Mouse (Mus musculus): Measurements from ENCODE around the gene Csnk1e.
A peak's percentile ranks its signal among the peaks of the same experiment; 100 is the strongest.

The Csnk1e gene

DNA sequence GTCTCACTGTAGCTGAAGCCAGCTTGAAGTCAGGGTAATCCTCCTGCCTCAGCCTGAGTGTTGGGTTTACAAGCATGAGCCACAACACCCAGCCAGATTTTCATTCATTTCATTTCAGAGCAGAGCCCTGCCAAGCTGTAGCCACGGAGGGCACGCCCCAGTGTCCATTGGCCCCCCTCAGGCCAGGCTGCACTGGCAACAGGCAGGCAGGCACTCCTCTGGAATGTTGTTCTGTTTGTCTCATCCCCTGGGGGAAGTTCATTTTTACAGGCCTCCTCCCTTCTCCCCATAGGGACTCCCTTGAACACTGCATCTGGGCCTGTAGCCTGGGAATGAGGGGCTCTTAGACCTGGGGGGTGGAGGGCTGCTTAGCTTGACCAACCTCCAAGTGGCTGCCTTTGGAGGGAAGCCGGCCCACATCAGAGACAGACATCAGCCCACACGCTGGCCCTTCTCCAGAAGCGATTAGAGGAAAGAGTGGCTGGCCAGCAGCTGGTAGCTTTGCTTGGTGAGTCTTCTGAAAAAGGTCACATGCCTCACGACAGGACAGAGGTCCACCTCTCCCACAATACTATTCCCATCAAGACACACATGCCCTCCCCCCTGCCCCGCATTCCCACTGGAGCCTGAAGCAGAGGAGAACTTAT is 63.8 kb downstream of the Csnk1e start:
- no peak for DNase-seq

DNA sequence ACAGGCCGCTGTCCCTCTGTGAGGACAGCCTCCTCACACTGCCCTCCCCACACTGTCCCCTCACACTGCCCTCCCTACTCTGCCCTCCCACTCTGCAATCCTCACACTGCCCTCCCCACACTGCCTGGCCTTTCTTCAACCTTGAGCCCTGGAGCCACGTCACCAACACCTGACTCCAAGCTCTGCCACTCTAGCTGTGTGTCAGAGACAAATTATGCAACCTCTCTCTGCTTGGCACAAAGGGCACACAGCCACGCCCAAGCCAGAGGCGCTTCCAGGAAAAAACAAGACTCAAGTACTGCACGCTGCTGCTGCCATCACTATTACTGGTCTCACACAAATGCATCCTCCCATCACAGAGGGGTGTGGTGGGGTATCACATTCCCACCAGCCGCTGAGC is 64.9 kb downstream of the Csnk1e start:
- DNase-seq: no peak

DNA sequence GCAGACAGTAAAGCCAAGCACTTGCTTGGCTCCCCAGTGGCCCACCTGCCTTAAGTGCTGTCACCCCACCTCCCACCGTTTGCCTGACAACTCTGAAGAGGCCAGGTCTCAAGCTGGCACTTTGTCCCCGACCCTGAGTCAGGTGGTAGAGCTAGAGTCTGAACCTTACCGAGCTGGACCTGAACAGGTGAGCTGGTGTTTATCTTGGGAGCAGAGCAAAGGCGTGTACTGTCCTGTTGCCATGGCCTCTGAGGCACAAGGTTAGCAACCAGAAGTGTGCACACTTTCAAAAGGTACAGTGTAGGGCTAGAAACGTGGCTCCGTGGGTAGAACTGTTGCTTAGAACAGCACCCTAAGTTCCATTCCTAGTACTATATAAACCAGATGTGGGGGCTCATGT is 67.2 kb downstream of the Csnk1e start:
- no peak for DNase-seq

DNA sequence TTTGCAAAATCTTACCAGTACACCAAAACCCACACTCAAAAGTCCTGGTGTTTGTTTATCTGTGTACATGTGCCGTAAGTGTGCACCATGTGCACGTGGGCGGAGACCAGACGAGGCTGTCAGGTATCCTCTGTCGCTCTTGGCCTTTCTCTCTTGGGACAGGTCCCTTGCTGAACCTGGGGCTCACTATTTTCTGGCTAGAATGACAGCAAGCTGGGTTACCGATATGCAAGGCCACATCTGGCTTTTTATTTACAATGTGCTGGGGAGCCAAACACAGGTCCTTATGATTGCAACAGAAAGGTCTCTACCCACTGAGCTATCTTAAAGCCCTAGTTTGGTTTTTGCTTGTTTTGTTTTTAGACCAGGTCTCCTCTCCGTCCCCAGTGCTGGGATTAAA is 67.8 kb downstream of the Csnk1e start:
- no peak for DNase-seq

DNA sequence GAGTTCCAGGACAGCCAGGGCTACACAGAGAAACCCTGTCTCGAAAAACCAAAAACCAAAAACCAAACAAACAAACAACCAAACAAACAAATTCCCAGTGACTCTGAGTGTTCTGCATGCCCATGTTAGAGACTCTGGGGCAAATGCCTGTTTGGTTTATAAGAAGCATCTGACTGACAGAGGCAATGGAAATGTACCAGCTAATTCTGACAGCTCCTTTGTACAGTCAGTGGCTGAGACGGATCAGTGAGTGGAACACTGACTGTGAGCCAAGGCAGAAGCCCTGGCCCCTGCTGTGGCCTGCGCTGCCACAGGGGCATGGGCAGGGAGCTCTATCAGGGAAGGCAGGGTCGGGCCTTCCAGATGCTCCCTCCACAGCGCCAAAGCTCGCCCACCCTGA is 68.3 kb downstream of the Csnk1e start:
- no peak for DNase-seq

DNA sequence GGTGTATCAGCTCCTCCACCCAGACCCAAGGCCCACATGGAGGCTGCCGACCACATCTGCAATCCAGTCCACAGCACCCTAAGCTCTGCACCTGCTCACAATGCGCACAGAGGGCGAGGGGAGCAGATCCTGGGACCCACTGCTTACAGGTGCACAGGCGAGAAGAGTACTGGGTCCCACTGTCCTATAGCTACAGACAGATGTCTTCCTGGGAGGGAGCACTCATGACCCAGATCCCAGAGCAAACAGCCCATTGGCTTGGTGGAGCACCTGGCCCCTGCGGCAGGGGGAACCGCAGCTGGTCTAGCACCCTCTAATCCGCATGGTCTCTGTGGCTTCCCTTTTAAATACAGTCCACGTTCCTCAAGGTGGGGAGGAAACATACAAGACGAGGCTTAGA is 73.7 kb downstream of the Csnk1e start:
- no peak for DNase-seq

DNA sequence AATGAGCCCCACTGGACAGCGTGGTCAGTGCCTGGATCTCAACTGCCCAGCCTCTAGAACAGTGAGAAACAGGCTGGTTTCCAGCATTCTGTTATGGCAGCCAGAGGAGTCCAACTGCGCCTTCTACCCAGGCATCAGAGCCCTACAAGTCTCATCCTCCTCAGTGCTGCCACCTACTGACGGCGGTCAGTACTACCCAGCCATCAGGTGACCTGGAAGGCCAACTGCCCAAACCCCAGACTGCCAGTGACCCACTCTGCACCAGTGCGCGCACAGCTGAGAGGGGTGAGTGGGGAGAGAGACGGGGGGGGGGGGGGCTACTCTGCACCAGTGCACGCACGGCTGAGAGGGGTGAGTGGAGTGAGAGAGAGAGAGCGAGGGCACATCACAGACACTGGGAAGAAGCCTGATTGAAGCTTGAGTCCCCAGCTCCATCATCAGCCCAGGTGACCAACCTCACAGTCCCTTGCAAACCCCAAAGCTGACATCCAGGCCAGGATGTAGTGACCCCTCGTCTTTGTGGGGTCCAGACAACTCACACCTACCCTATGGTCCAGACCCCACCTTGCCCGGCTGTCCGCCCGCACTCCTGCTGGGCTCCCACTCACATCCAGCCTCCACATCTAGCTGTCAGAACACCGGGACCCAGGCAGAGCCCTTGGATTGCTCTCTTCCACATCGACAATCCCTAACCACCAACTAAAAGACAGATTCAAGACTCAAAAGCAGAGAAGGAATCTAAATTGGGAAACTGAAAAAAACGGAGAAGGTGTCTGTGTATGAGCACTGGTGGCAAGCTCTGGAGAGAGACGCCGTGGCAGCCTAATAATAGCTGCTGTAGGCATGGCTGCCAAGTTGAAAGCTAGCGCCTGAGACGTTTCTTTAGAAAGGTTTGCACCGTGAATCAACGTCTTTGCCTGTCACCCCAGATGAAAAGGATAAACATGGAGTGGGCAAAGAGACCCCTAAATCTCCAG is 74.6 kb downstream of the Csnk1e start:
- peak; percentile 71 for DNase-seq

DNA sequence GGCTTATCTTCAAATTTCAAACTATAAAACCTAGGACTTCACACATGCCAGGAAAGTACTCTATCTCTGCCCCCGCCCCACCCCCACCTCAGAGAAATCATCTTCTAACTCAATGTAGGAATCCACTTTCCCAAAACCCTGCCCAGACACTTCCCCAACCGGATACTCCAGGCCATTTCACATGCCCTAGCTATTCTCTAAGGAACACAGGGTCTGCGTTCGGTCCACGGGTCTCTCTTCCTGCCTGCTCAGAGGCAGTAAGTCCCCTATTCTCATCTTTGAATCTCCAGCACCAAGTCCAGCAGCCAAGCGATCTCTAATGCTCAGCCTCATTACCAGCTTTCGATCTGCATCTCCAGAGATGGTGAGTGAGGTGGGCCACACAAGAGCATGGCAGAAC is 75.7 kb downstream of the Csnk1e start:
- DNase-seq: no peak

DNA sequence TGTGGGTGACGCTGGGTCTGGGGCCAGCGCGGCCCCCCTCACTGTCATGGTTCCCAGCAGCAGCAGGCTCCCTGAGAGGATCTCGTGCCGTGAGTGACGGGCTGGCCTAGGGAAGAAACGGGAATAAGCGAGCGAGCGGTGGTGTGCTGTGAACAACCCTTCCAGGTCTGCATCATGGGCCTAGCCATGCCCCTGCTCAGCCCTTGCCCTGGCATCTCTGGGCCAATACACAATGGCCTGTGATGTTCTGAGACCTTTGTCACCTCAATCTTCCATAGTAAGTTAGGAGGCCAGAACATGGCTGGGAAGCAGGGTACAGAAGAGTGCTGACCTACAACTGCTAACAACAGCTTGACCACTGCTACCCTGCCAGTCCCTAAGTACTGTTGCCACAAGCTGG is 76.8 kb downstream of the Csnk1e start:
- no peak for DNase-seq

DNA sequence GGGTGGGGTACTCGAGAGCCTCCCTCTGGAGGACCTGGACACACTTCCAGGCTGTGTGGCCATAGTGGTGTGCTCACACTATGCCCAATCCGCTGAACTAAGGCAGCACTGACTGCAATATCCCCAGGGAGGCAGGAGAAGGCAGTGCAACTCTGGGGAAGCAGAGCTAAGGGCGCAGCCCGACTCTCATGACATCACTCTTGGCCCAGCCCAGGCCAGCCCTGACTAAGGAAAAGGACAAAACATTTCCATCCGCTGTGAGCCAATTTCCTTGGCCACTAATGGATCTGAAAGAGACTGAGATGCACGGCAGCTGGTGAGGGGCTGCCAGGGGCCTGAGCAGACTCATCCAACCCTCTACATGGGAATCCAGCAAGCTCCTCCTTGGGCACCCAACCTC is 77.7 kb downstream of the Csnk1e start:
- no peak for DNase-seq

DNA sequence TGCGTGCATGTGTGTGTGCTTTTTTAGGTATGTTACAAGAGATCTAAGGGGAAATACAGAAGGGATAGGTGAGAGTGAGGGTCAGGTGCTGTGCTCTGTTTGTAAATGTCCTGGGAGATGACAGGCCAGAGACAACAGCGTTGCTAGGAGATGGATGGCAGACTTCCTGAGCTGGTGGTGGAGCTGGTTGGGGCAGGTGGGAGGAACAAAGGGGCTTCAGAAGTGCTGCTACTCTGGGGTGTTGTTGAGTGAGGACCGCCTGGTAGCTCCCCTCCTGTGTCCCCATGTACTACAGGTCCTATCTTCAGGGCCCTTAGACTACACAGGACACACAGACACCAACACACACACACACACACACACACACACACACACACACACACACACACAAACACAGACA is 80.6 kb downstream of the Csnk1e start:
- DNase-seq: no peak

DNA sequence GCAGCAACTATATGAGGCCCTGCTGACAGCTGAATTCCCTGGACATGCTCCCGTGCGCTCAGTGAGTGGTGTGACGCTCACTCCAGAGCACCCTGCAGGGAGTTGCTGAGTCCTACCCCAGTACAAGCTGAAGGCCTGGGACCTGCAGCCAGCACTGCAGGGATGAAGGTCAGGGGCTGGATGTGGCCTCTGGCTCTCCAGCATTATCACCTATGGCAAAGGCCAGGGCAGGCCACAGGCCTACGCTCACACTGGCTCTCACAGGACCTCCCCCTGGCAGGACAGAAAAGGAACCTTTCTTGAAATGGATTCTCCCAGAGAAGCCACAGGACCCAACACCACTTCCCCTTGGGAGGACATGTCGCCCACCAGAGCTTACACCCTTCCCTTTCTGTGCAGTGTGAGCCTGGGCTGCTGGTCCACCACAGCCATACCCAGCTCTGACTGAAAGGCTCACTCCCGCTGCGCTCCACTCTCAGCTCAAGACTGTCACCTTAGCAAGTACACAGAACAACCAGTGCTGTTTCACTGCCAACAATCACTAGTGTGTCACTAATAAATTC is 85.0 kb downstream of the Csnk1e start:
- DNase-seq: no peak

DNA sequence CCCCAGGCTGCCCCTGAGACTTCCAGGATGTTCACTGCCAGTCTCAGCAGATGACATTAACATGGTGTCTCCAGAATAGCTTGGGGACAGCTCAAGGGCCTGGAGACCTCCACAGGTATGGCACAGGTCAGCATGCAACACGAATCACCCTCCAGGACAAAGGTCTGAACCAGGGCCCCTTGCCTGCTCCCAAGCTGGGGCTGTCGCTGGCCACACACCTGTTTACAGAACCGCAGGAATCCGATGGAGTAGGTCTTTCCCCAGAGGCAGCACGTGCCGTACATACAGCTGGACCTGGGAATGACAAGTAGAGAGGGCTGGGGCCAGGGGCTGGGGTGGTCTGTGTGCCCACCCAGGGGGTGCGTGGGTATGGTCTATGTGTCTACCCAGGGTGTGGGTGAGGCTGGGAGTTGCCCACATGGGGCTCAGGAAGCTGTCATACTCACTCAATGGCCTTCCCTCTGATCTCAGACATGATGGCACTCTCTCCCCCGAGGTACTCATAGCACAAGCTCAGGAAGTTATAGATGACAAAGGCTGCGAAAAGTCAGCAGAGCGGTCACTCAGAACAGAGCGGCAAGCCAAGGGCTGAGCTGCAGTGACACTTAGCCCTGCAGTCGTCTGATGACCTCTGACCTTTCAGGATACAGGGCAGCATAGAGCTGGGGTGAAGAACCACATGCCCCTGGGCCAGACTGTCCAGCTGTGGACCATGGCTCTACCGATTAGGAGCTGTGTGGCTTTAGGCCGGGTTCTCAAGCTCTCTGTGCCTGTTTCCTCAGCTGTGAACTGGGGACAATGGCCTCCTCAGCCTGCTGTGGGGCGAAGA is 85.7 kb downstream of the Csnk1e start:
- no peak for DNase-seq

DNA sequence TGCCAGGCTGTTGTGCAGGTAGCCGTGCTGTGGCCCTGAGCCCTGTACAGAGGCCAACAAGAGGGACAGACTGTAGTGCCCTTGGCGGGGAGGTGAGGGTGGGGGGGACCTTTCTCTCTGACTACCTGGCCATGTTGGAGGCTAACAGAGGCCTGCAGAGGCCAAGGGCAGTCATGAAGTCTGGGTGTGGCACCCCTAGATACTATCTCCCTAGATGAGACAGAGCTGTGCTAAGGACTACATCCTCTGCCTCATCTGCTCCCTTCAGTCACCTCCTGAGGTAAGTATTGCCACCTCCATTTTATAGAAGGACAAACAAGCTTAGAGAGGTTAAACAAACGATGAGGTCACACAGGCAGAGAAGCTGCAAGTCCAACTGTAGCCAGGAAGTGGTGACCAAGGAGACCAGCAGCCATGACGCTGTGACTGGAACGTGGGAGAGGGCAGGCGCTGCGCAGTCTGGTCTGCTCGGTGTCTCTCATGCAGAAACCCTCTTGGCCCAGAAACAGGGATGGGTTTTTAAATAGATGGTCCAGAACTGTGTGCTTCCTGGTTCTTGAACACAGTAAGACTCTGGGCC is 86.4 kb downstream of the Csnk1e start:
- DNase-seq: no peak

DNA sequence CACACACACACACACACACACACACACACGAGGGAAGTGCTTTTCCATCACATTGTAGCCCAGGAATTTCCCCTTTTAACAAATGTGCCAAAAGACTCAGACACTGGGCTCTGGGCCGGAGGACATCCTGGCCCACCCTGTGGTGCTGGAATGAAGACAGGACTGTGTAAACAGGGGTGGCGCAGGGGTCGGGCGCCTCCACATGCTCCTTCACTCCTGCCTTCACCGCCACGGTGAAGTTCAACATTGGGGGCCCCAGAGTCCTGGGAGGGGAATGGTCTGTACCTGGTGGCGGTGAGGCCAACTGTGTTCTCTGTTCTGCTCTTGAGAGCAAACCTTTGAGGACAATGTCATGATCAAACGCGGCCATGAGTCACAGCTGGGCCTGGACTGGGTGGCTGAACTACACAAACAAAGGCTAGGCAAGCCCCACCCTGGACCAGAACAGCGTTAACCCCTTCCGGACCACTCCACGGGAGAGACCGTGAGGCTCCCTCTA is 87.0 kb downstream of the Csnk1e start:
- DNase-seq: no peak
